Mouse (Mus musculus): ENCODE results near the gene Ahdc1. TPM values are rescaled to one million over a fixed set of nuclear protein-coding genes. Genes with fewer than 3 reads are reported as not detected.

Ahdc1 gene
- polyA plus RNA-seq, 1 experiment from 2014 or later: 4.9 TPM

GRCm38 (mm10) chr4:133061798-133062197 is 50.7 kb downstream of the Ahdc1 start:
- H3K27ac ChIP-seq (ENCODE audit: low read depth, low read length): no peak overlapping the region
- ATAC-seq (ENCODE audit: low FRiP score) (no peak), DNase-seq (ENCODE audit: low spot score, missing footprints) (no peak)
- H3K36me3 ChIP-seq (ENCODE audit: control insufficient read depth, insufficient read depth, low read length): peaks cover 23% of the 10 kb centered on the region
- H3K4me2 ChIP-seq: no peak overlapping the region
- WGBS: 95% methylated on average over 20 of the region's 20 CpGs
- peaks cover 5% of the 10 kb centered on the region; the same call in 1 of the 2 replicates for H3K4me1 ChIP-seq (ENCODE audit: control insufficient read depth, insufficient read depth, low read length)
- no peaks in the 10 kb centered on the region for H3K27me3 ChIP-seq (ENCODE audit: control insufficient read depth, insufficient read depth, low read length)
- no peaks in the 10 kb centered on the region for H3K9me3 ChIP-seq (ENCODE audit: control insufficient read depth, low read length)
- no peak overlapping the region for H3K9ac ChIP-seq (ENCODE audit: low read length)
- no peak overlapping the region for H3K4me3 ChIP-seq (ENCODE audit: low read depth, low read length)

- Histone ChIP-seq H3K4me1 (ENCODE audit: control insufficient read depth, insufficient read depth, low read length) (peaks cover 5% of the 10 kb centered on the region; the same call in 1 of the 2 replicates), H3K27me3 (ENCODE audit: control insufficient read depth, insufficient read depth, low read length) (no peaks in the 10 kb centered on the region), H3K4me3 (ENCODE audit: low read depth, low read length) (no peak overlapping the region), H3K27ac (ENCODE audit: low read depth, low read length) (no peak overlapping the region), H3K4me2 (no peak overlapping the region), H3K9me3 (ENCODE audit: control insufficient read depth, low read length) (no peaks in the 10 kb centered on the region), H3K36me3 (ENCODE audit: control insufficient read depth, insufficient read depth, low read length) (peaks cover 23% of the 10 kb centered on the region), H3K9ac (ENCODE audit: low read length) (no peak overlapping the region)
- DNase-seq (ENCODE audit: low spot score, missing footprints) (no peak), ATAC-seq (ENCODE audit: low FRiP score) (no peak)
- WGBS: 95% methylated on average over 14 of the region's 14 CpGs
These were observed 51.2 kb downstream of the Ahdc1 start for GRCm38 (mm10) chr4:133062286-133062685.

- H3K36me3 ChIP-seq (ENCODE audit: control insufficient read depth, insufficient read depth, low read length): peaks cover 23% of the 10 kb centered on the region
- H3K4me1 ChIP-seq (ENCODE audit: control insufficient read depth, insufficient read depth, low read length): 0 out of 2 replicates have a peak, but pooled peaks cover 5% of the 10 kb centered on the region
- no peaks in the 10 kb centered on the region for H3K27me3 ChIP-seq (ENCODE audit: control insufficient read depth, insufficient read depth, low read length)
- 97% methylated on average over 18 of the region's 18 CpGs for WGBS
- no peak overlapping the region for H3K27ac ChIP-seq (ENCODE audit: low read depth, low read length)
- H3K9ac ChIP-seq (ENCODE audit: low read length): no peak overlapping the region
- DNase-seq (ENCODE audit: low spot score, missing footprints) (no peak), ATAC-seq (ENCODE audit: low FRiP score) (no peak)
- H3K4me3 ChIP-seq (ENCODE audit: low read depth, low read length): no peak overlapping the region
- H3K4me2 ChIP-seq: no peak overlapping the region
- H3K9me3 ChIP-seq (ENCODE audit: control insufficient read depth, low read length): no peaks in the 10 kb centered on the region
These were observed 52.1 kb downstream of the Ahdc1 start for GRCm38 (mm10) chr4:133063203-133063602.

GRCm38 (mm10) chr4:133063799-133064198 is 52.7 kb downstream of the Ahdc1 start:
- no peak overlapping the region for H3K9ac ChIP-seq (ENCODE audit: low read length)

GRCm38 (mm10) chr4:133064791-133065190 is 53.7 kb downstream of the Ahdc1 start:
- Histone ChIP-seq H3K9me3 (ENCODE audit: control insufficient read depth, low read length) (no peaks in the 10 kb centered on the region), H3K4me2 (no peak overlapping the region), H3K4me3 (ENCODE audit: low read depth, low read length) (no peak overlapping the region), H3K9ac (ENCODE audit: low read length) (no peak overlapping the region), H3K4me1 (ENCODE audit: control insufficient read depth, insufficient read depth, low read length) (no peaks in the 10 kb centered on the region), H3K36me3 (ENCODE audit: control insufficient read depth, insufficient read depth, low read length) (peaks cover 23% of the 10 kb centered on the region), H3K27me3 (ENCODE audit: control insufficient read depth, insufficient read depth, low read length) (no peaks in the 10 kb centered on the region), H3K27ac (ENCODE audit: low read depth, low read length) (no peak overlapping the region)
- no peak for DNase-seq (ENCODE audit: low spot score, missing footprints)
- no peak for ATAC-seq (ENCODE audit: low FRiP score)
- WGBS: 94% methylated on average over 19 of the region's 19 CpGs

More at GRCm38 (mm10) chr4:133063799-133064198, 52.7 kb downstream of the Ahdc1 start:
- Histone ChIP-seq H3K9me3 (ENCODE audit: control insufficient read depth, low read length) (no peaks in the 10 kb centered on the region), H3K4me2 (no peak overlapping the region), H3K4me3 (ENCODE audit: low read depth, low read length) (no peak overlapping the region), H3K36me3 (ENCODE audit: control insufficient read depth, insufficient read depth, low read length) (peaks cover 23% of the 10 kb centered on the region), H3K4me1 (ENCODE audit: control insufficient read depth, insufficient read depth, low read length) (0 out of 2 replicates have a peak, but pooled peaks cover 5% of the 10 kb centered on the region), H3K27ac (ENCODE audit: low read depth, low read length) (no peak overlapping the region), H3K27me3 (ENCODE audit: control insufficient read depth, insufficient read depth, low read length) (no peaks in the 10 kb centered on the region)
- DNase-seq (ENCODE audit: low spot score, missing footprints) (no peak), ATAC-seq (ENCODE audit: low FRiP score) (no peak)
- 88% methylated on average over 13 of the region's 13 CpGs for WGBS

- no peak overlapping the region for H3K4me3 ChIP-seq (ENCODE audit: low read depth, low read length)
- no peak for ATAC-seq (ENCODE audit: low FRiP score)
- 94% methylated on average over 14 of the region's 14 CpGs for WGBS
These were observed 54.9 kb downstream of the Ahdc1 start for GRCm38 (mm10) chr4:133065894-133066386.

GRCm38 (mm10) chr4:133068400-133069138 is 57.5 kb downstream of the Ahdc1 start:
- 79% methylated on average over 12 of the region's 12 CpGs for WGBS
- peaks cover 6% of the 10 kb centered on the region for H3K4me1 ChIP-seq (ENCODE audit: control insufficient read depth, insufficient read depth, low read length)

More at GRCm38 (mm10) chr4:133065894-133066386, 54.9 kb downstream of the Ahdc1 start:
- peaks cover 23% of the 10 kb centered on the region for H3K36me3 ChIP-seq (ENCODE audit: control insufficient read depth, insufficient read depth, low read length)
- no peak overlapping the region for H3K9ac ChIP-seq (ENCODE audit: low read length)
- no peak overlapping the region for H3K27ac ChIP-seq (ENCODE audit: low read depth, low read length)
- H3K4me2 ChIP-seq: no peak overlapping the region
- H3K4me1 ChIP-seq (ENCODE audit: control insufficient read depth, insufficient read depth, low read length): no peaks in the 10 kb centered on the region
- no peak for DNase-seq (ENCODE audit: low spot score, missing footprints)
- H3K9me3 ChIP-seq (ENCODE audit: control insufficient read depth, low read length): no peaks in the 10 kb centered on the region
- H3K27me3 ChIP-seq (ENCODE audit: control insufficient read depth, insufficient read depth, low read length): no peaks in the 10 kb centered on the region

GRCm38 (mm10) chr4:133070388-133070787 is 59.3 kb downstream of the Ahdc1 start:
- H3K27ac ChIP-seq (ENCODE audit: low read depth, low read length): no peak overlapping the region
- 77% methylated on average over 3 of the region's 3 CpGs for WGBS
- peaks cover 22% of the 10 kb centered on the region for H3K4me1 ChIP-seq (ENCODE audit: control insufficient read depth, insufficient read depth, low read length)

More at GRCm38 (mm10) chr4:133068400-133069138, 57.5 kb downstream of the Ahdc1 start:
- Histone ChIP-seq H3K4me2 (no peak overlapping the region), H3K36me3 (ENCODE audit: control insufficient read depth, insufficient read depth, low read length) (peaks cover 8% of the 10 kb centered on the region; the same call in 1 of the 2 replicates), H3K27ac (ENCODE audit: low read depth, low read length) (no peak overlapping the region), H3K9ac (ENCODE audit: low read length) (no peak overlapping the region), H3K4me3 (ENCODE audit: low read depth, low read length) (no peak overlapping the region), H3K27me3 (ENCODE audit: control insufficient read depth, insufficient read depth, low read length) (no peaks in the 10 kb centered on the region), H3K9me3 (ENCODE audit: control insufficient read depth, low read length) (no peaks in the 10 kb centered on the region)
- DNase-seq (ENCODE audit: low spot score, missing footprints) (no peak), ATAC-seq (ENCODE audit: low FRiP score) (no peak)

GRCm38 (mm10) chr4:133070821-133071372 is 59.8 kb downstream of the Ahdc1 start:
- WGBS: 91% methylated on average over 5 of the region's 5 CpGs
- no peaks in the 10 kb centered on the region for H3K9me3 ChIP-seq (ENCODE audit: control insufficient read depth, low read length)
- no peaks in the 10 kb centered on the region for H3K36me3 ChIP-seq (ENCODE audit: control insufficient read depth, insufficient read depth, low read length)
- H3K27ac ChIP-seq (ENCODE audit: low read depth, low read length): no peak overlapping the region
- DNase-seq (ENCODE audit: low spot score, missing footprints) (no peak), ATAC-seq (ENCODE audit: low FRiP score) (no peak)
- no peak overlapping the region for H3K4me3 ChIP-seq (ENCODE audit: low read depth, low read length)
- no peak overlapping the region for H3K4me2 ChIP-seq
- no peak overlapping the region for H3K9ac ChIP-seq (ENCODE audit: low read length)
- peaks cover 22% of the 10 kb centered on the region for H3K4me1 ChIP-seq (ENCODE audit: control insufficient read depth, insufficient read depth, low read length)
- no peaks in the 10 kb centered on the region for H3K27me3 ChIP-seq (ENCODE audit: control insufficient read depth, insufficient read depth, low read length)

More at GRCm38 (mm10) chr4:133070388-133070787, 59.3 kb downstream of the Ahdc1 start:
- Histone ChIP-seq H3K9me3 (ENCODE audit: control insufficient read depth, low read length) (no peaks in the 10 kb centered on the region), H3K36me3 (ENCODE audit: control insufficient read depth, insufficient read depth, low read length) (peaks cover 3% of the 10 kb centered on the region; the same call in 1 of the 2 replicates), H3K9ac (ENCODE audit: low read length) (no peak overlapping the region), H3K4me2 (no peak overlapping the region), H3K4me3 (ENCODE audit: low read depth, low read length) (no peak overlapping the region), H3K27me3 (ENCODE audit: control insufficient read depth, insufficient read depth, low read length) (no peaks in the 10 kb centered on the region)
- ATAC-seq (ENCODE audit: low FRiP score): no peak
- DNase-seq (ENCODE audit: low spot score, missing footprints): no peak
